Mouse (Mus musculus) naive thymus-derived CD4-positive, alpha-beta T cell, adult 2 months (primary cell): ENCODE results near the gene Brca1.
"Not testable (repeated sequence)": the region's sequence is repeated elsewhere in the genome, so short reads cannot be mapped to it uniquely, and the experiment has no call there.

Experiments
- DNase-seq: peaks from one replicate; pipeline ENCODE4 v3.0.0-alpha.2; 2011; ENCODE audit warnings: low read depth

Brca1 gene

GRCm38 (mm10) chr11:101526686-101527085 lies 25.1 kb downstream of the Brca1 start:
- no peak for DNase-seq

- no peak for DNase-seq
Observed at GRCm38 (mm10) chr11:101525936-101526595, 25.7 kb downstream of the Brca1 start.

- no peak for DNase-seq
Observed at GRCm38 (mm10) chr11:101525056-101525455, 26.7 kb downstream of the Brca1 start.

- no peak for DNase-seq
Observed at GRCm38 (mm10) chr11:101524446-101524845, 27.3 kb downstream of the Brca1 start.

GRCm38 (mm10) chr11:101519364-101519763 lies 32.4 kb downstream of the Brca1 start:
- no peak for DNase-seq

- DNase-seq, result no peak
Observed at GRCm38 (mm10) chr11:101518937-101519336, 32.8 kb downstream of the Brca1 start.

GRCm38 (mm10) chr11:101507090-101507489 lies 44.7 kb downstream of the Brca1 start:
- no peak for DNase-seq

GRCm38 (mm10) chr11:101506269-101506780 lies 45.4 kb downstream of the Brca1 start:
- DNase-seq, result no peak

GRCm38 (mm10) chr11:101486126-101486525 lies 65.6 kb downstream of the Brca1 start:
- DNase-seq, result no peak

GRCm38 (mm10) chr11:101485509-101486028 lies 66.2 kb downstream of the Brca1 start:
- no peak for DNase-seq

GRCm38 (mm10) chr11:101484814-101485213 lies 66.9 kb downstream of the Brca1 start:
- DNase-seq, result no peak

GRCm38 (mm10) chr11:101484245-101484644 lies 67.5 kb downstream of the Brca1 start:
- no peak for DNase-seq

- no peak for DNase-seq
Observed at GRCm38 (mm10) chr11:101483804-101484203, 68.0 kb downstream of the Brca1 start.

- no peak for DNase-seq
Observed at GRCm38 (mm10) chr11:101480912-101481311, 70.8 kb downstream of the Brca1 start.

GRCm38 (mm10) chr11:101479171-101479635 lies 72.6 kb downstream of the Brca1 start:
- no peak for DNase-seq

GRCm38 (mm10) chr11:101477552-101478211 lies 74.1 kb downstream of the Brca1 start:
- no peak for DNase-seq

- DNase-seq, result no peak
Observed at GRCm38 (mm10) chr11:101477194-101477551, 74.6 kb downstream of the Brca1 start.

- DNase-seq, result not testable (repeated sequence)
Observed at GRCm38 (mm10) chr11:101476361-101476760, 75.4 kb downstream of the Brca1 start.

GRCm38 (mm10) chr11:101474298-101474697 lies 77.5 kb downstream of the Brca1 start:
- no peak for DNase-seq

GRCm38 (mm10) chr11:101473686-101474085 lies 78.1 kb downstream of the Brca1 start:
- DNase-seq, result not testable (repeated sequence)

- no peak for DNase-seq
Observed at GRCm38 (mm10) chr11:101472336-101472735, 79.4 kb downstream of the Brca1 start.

- DNase-seq, result no peak
Observed at GRCm38 (mm10) chr11:101471926-101472325, 79.8 kb downstream of the Brca1 start.

GRCm38 (mm10) chr11:101470206-101470605 lies 81.5 kb downstream of the Brca1 start:
- no peak for DNase-seq
